Mouse (Mus musculus) cerebellum, adult 18-20 months (tissue): ENCODE measurements at regions not wholly inside any gene's neighbourhood (a gene's known extent, or its start where the extent isn't known, plus 50 kb on each side); places are given as distances from the start of the nearest gene placed in this dataset.

Experiments used
- DNase-seq, 2 experiments: peaks; one replicate each; pipeline ENCODE4 v3.0.0; 2021

- DNase-seq, result no peak
Observed at GRCm38 (mm10) chr11:45176971-45177370, 559.9 kb downstream of the Ebf1 start.

DNA sequence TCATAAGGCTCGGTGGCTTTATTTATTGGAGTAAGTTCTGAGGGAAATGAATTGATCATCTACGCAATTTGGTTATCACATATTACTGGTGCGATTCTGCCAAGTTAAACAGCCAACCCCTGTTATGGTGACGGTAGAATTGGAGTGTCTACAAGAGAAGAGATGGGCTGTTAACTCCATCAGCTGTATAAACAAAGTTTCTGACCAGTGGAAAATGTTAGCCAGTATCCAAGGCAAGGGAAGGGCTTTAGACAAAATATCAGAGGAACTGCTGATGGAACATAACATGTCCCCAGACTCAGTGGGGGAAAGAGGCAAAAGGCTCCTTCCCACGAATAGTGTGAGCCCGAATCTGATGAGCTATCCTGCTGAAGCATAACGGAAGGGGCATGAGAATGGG is 560.9 kb downstream of the Ebf1 start:
- DNase-seq, result no peak

DNA sequence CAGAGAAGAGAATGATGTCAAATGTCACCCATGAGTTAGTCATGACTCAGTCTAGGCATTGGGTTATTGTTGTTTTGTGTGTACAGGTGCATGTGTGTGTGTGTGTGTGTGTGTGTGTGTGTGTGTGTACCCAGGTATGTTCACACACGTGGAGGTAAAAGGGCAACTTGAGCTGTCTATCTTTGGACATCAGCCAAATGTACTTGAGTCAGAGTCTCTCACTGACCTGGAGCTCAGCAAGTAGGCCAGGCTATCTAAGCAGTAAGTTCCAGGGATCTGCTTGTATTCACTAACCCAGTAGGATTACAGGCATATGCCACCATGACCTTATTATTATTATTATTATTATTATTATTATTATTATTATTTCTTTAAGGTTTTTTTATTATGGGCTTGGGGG is 561.9 kb downstream of the Ebf1 start:
- DNase-seq, result no peak

DNA sequence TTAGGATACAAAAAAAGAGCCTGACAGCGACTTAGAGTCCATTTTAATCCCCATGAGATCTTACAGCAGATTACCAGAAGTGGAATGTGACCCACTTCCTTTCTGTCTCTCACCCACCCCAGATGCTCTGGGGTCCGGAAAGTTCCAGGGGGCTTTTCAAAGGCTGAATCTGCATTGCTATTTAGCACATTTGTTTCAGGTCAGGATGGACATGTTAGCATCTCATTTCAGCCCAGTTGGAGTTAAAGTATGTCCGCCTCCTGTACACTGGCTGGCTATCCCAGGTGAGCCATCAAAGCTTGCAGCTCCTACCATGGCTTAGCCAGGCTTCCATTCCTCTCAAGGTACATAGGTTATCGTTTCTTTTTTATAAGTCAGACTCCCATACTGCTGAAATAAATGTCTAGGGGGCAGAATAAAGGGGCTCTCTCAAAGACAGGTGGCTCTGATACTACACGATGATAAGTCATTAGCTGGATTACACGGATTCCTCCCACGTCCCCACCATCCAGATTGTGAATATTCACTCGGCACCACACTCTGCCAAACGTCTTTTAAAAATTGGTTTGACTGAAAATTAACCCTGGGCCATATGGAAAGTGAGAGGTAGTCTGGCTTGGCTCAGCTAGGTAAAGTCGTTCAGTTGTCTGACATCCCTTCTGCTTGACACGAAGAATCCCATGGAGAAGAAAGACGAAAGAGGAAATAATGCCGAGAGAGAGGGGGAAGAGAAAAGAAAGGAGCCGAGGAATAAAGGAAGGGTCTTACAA is 573.7 kb downstream of the Ebf1 start:
- DNase-seq, result no peak

- no peak for DNase-seq
Observed at GRCm38 (mm10) chr11:45191392-45192189, 574.5 kb downstream of the Ebf1 start.

- no peak for DNase-seq
Observed at GRCm38 (mm10) chr11:45193319-45193718, 576.2 kb downstream of the Ebf1 start.

- no peak for DNase-seq
Observed at GRCm38 (mm10) chr11:45199520-45199919, 582.4 kb downstream of the Ebf1 start.

- no peak for DNase-seq
Observed at GRCm38 (mm10) chr11:45200714-45201405, 583.7 kb downstream of the Ebf1 start.

GRCm38 (mm10) chr11:45203446-45203845 is 586.3 kb downstream of the Ebf1 start:
- DNase-seq, result no peak

DNA sequence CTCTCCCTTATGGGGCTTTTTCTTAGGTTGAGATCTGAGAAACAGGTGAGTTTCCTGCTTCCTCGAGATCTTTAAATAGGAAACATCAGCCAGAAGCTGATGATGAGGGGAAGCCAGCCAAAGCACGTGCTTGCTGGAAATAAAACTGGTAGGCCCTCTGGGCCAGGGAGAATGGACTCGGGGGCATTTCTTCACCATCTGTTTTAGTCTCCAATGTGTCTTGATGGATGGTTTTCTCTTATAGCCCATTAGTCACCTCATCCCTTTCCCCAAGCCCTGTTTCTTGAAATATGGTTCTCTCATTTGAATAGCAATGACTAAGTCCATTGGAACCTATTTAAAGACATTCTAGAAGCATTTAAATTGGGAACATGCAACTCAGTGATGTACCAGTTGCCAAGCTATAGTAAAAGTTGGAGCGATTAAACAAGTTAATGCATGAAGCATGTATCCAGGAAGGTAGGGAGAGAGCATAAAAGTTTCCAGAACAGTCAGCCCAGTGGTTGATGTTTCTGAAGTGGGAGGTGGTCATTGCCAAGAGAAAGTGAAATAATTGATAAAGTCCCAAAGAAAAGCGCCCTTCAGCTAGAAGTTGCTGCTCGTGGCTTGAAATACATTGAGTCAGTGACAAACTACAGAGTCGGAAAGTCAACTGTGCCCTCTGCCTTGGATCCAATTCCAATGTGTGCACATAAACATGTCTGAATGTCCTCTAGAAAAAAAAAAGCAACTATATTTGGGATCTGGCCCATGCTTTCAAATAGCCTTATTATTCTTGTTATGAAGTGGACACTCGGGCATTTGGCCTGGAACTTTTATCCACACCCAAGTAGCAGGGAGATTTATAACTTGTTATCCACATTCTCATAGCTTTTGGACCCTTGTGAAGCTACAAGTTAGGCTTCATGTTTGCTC is 589.8 kb downstream of the Ebf1 start:
- DNase-seq, result no peak

DNA sequence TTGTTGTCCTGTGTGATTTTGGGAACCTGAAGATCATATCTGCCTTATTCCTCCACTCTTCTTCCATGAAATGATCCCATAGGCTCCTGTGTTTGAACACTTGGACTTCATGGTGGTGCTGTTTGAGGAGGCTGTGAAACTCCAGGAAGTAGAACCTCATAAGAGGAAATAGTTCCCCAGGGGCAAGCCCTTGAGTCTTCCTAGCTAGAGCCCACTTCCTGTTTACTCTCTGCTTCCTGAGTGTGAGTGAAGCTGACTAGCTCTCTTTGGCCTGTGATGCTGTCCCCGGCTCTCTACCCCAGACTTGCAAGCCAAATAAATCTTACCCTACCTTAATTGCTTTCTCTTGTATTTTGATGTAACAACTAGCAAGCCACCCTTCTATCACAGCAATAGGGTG is 597.0 kb downstream of the Ebf1 start:
- DNase-seq, result no peak

DNA sequence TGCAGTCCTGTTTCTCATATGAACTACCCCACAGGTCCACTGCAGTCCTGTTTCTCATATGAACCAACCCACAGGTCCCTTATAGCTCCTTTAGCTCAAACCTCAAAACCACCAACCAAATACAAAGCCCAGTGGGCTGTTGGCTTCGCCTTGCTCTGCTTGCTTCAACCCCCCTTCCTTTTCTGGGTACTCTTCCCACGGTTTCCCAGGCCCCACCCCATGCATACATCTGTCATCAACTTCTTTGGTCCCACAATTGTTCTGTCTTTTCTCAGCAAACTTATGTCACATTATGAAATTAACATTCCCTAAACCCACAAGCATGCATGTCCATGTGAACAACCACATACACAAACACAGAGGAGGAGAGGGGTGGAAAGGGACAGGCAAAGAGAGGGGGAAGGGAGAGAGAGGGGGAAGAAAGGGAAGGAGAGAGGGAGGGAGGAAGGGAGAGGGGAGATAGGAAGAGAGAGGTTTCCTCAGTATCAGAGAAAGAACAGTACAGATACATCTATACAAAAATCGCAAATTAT is 599.9 kb downstream of the Ebf1 start:
- no peak for DNase-seq

DNA sequence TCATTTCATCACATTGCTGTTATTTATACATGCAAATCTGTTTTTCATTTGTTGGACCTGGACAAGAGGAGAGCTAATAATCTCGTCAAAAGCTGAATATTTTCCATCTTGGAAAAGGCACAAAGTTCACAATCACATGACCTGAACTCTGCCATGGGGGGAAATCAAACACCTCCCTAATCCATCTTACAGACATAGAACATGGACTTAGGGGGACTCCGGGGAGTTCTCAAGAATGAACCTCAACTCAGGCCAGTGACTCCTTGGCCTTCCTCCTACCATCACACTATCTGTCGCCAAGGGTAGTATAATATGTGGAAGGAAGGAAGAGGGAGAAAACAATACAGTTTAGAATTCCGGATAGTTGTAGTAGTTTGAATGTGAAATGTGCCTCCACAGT is 602.1 kb downstream of the Ebf1 start:
- DNase-seq, result no peak

DNA sequence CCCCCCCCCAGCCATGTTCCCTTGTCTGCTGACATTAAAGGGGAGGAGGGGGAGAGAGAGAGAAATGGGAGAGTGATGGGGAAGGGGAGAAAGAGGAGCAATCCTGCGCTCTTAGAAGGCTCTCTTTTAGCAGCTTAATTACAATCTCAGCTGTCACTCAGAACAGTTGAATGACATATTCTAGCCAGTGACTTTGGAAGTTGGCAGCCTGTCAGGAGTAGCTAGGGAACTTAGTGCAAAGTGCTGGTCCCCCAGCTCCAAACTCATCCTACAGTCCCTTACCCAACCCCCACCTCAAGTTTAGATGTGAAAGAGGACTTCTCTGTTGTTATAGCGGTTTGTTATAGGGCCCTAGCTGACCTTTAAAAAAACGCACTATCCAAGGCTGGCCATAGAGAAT is 604.9 kb downstream of the Ebf1 start:
- no peak for DNase-seq

DNA sequence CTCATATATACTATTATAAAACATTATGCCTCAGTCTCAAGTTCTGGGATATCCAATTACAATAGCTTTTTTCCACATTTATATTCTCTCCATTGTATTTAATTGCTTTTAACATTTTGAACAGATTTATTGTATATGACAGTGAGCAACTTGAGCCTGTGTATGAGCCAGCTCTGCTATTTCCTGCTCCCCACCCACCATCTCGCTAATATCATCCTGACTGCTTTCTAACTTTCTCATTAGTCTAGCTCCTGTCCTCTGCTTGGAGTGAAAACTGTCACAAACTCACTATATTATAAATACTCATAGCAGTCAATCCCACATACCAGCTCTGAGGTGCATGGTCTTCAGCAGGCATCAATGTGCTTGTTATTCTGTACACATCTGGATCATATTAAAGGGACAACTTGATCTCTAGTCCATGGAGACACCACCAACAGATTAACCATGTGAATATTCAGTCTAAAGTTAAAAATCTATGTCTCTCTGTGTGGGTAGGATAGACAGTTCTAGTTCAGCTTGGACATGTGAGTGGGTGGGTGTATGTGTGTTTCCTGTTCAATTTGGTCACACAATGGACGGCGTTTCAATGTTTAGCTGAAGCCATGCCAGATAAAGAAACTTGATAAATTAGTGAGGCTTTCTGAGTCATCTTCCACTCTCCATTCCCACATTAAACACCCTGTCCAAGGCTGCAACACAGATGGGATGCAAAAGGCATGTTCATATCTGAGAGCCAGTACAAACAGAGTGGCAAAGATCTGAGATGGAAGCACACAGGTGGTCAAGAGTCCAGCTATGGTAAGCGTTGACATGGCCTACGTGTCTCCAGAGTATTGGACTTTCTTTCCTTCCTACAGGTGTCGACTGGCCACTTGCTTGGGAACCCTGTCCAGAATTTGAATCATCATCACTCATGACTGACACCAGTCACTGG is 616.1 kb upstream of the Clint1 start:
- DNase-seq, result no peak

DNA sequence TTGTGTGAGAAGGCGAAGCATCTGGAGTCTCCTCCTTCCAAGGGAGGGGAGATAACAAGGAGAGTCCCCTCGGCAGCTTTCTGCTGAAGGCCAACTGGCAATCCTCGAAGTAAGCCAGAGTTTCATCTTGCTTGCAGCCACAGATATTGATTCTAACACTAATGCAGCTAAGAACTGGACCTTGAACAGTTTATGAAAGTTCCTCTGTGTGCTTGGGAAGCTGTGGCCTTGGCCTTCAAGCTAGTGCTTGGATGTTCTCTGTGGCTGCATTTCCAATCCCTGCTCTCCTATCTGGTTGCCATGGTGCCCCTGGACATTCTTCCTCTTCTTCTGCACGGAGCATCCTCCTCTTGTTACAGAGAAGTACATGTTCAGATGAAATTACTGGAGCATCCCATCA is 614.8 kb upstream of the Clint1 start:
- DNase-seq, result no peak

- DNase-seq, result no peak
Observed at GRCm38 (mm10) chr11:45239044-45239443, 612.8 kb upstream of the Clint1 start.

- DNase-seq, result no peak
Observed at GRCm38 (mm10) chr11:45240419-45240818, 611.4 kb upstream of the Clint1 start.

DNA sequence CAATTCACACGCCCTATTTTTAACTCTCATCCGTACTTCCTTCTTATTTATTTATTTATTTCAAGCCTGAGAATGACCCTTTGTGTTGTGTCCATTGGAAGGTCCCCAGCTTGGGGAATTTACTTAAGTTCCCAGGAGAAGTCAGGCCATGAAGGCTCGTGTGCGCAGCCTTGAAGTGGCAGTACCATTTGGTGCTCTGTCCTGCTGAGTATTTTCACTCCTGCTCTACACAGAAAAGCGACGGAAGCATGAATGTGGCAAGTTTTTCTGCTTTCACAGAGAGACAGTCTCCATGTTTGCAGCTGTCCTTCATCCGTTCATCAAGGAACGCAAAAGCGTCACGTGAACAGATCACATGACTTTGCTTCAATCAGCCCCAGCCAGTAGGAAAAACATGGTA is 610.2 kb upstream of the Clint1 start:
- no peak for DNase-seq

DNA sequence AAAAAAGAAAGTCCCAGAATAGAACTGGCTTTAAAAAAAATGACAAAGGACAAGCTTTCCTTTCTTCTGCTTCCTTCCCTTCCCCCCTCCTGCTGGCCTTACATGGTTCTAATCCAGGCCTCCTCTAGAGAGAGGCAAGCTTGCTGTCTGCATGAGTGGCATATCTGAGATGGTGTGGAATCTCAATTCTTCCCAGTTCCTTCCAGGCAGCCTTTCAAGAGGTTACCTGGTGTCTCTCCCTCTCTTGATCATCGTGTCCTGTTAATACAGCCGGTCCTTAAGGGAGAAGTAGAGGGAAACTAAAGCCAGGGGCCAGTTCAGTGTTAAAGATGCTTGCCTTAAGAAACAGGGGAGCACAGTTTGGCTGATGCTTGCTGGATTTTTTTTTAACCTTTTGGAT is 607.1 kb upstream of the Clint1 start:
- DNase-seq, result no peak

DNA sequence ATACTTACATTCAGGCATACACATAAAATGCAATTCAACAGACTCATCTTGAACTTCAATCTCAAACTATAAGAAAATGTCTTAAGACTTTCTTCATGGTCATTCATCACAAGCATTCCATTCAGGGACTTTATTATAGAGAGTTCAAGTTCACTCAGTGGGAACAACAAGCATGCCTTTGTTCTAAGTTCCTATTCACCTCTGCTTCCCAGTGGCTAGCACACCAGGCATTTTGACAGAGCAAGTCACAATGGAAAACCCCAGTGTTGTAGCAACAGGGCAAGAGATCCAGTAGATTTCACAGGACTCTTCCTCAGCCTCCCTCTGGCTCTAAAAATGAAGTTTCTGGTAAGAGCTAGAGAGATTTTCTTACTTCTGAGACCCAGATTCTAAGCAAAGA is 595.8 kb upstream of the Clint1 start:
- DNase-seq, result no peak
